Mouse (Mus musculus): ENCODE measurements at regions not wholly inside any gene's neighbourhood (a gene's known extent, or its start where the extent isn't known, plus 50 kb on each side); places are given as distances from the start of the nearest gene placed in this dataset.
A peak's percentile ranks its signal among the peaks of the same experiment; 100 is the strongest.

DNA sequence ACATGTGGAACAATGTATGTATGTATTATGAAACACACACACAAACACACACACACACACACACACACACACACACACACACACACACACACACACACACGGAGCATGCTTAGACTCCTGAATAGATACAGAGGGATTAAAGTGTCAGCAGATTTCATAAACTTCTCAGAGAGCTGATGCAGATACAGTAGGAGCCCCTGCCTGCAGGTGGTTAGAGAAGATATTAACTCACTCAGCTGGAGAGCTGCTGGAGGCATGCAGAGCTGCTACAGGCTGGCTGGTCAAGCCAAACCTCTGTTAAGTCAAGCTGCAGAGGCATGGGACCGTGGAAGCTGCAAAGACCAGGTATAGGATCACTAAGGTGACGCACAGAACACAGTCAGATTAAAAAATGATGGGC, 303.1 kb upstream of the C030005K15Rik start:
- intact Hi-C loops (cut with DNase I), result no loop called here
- DNase-seq (ENCODE audit: low spot score in 2 of 2), result no peak

- DNase-seq (ENCODE audit: low spot score in 2 of 2), result no peak
- intact Hi-C loops (cut with DNase I), result no loop called here
Observed at GRCm38 (mm10) chr10:98032661-98033060, 306.1 kb upstream of the C030005K15Rik start.

- DNase-seq (ENCODE audit: low spot score in 2 of 2), result no peak
- intact Hi-C loops (cut with DNase I), result no loop called here
Observed at GRCm38 (mm10) chr10:98041766-98042165, 315.2 kb upstream of the C030005K15Rik start.

GRCm38 (mm10) chr10:98043873-98044272, 317.3 kb upstream of the C030005K15Rik start:
- no peak for DNase-seq (ENCODE audit: low spot score in 2 of 2)
- intact Hi-C loops (cut with DNase I), result no loop called here

DNA sequence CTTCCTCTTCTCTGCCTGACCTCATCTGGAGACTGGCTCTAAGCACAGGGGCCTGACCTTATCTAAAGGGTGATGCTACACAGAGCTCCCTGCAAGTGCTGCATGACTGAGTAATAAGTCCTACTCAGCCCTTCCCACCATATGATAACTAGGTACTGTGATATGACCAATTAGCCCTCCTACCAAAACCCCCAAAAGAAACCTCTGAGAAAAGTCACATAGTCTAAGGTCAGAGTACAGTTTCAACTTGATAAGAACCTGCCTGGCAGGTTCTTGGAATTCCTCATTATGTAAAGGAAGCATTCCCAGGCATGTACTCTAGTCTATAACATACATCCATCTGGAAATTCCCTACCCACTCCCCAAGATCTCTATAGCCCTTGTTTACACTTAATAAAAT, 318.0 kb upstream of the C030005K15Rik start:
- intact Hi-C loops (cut with DNase I), result no loop called here
- DNase-seq (ENCODE audit: low spot score in 2 of 2), result no peak

DNA sequence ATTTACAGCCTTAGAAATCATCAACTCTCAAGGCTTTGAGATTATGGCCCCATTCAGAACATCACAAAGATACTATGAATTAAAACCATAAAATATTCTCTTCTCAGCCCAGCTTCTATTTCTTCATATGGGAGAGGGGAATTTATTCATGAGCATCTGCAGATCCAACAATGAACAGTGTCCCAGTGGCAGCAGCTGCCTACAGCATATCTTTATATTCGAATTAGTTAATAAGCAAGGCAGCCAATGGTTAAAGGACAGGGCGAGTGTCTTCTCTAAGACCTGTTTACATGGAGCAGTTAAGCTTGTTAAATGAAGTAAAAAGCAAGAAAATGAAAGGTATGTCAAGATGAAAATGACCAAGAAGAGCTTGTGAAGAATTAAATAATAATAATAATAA, 346.9 kb upstream of the C030005K15Rik start:
- intact Hi-C loops (cut with DNase I), result no loop called here
- DNase-seq (ENCODE audit: low spot score in 2 of 2), result no peak

DNA sequence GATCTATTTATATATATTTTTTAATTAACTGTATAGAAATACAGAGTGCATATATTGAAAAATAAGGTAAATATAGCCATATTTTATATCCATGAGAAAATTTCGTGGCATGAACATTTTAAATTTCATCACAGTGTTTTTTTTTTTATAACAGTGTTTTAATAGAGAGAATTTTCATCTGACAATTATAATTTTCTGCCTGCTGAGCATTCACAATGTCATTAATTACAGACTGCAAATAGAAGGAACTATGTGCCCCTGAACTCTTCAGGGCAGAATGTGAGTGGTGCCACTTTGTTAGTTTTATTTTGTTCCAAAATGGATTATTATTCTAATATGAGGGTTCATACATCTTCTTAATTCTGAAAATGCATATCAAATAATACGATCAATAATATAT, 358.3 kb upstream of the C030005K15Rik start:
- DNase-seq (ENCODE audit: low spot score in 2 of 2), result no peak
- intact Hi-C loops (cut with DNase I), result no loop called here

DNA sequence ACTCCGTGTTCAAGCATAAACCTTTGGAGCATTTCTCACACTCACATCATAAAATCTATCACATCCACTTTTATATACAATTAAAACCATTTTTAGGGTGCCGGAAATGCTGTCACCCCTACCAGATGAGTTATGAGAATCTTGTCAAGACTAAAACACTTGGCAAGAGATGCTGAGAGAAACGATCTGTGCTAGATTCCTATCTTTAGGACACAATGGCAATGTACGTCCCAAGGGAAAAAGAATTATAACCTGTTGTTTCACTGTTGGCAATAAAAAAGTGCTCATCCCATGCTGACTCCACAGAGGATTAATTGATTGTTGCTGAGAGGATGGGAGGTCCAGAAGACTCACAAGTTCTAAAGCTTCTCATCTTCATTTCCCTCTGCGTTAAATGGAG, 389.7 kb upstream of the C030005K15Rik start:
- intact Hi-C loops (cut with DNase I), result no loop called here
- DNase-seq (ENCODE audit: low spot score in 2 of 2), result no peak

DNA sequence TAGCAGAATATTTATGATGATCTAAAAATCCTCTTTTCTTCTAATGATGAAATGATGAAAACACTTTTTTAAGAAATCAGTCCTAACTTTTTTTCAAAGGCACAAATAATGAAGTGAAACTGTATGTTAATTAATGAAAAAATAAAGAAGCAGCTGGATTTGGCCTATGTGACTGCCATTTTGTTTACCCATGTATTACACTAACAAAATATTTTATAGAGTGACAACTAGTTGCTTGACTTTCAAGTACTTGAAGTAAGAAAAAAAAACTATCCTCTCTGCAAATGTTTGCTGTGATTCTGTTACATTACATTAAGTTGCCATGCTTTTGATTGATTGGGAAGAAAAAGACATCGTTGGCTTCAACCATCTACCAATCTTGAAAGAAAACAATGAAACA, 399.2 kb upstream of the C030005K15Rik start:
- intact Hi-C loops (cut with DNase I), result no loop called here
- DNase-seq (ENCODE audit: low spot score in 2 of 2), result no peak

DNA sequence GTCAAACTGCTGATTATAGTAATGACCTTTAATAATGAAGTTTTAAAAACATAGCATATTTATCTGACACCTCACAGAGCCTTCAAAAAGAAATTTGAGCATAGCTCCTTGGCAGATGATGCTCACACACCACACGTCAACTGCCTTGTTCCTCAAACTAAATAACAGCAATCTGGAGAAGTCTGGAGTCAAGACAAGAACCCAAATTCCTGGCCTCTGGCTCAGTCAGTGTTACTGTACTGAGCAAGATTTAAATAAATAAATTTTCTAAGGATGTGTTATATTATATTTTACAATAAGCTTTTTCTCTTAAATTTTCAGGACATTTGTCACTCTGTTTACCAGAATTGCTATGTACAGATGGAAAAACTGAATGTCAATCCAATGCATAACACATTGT, 408.5 kb upstream of the C030005K15Rik start:
- intact Hi-C loops (cut with DNase I), result no loop called here
- no peak for DNase-seq (ENCODE audit: low spot score in 2 of 2)

DNA sequence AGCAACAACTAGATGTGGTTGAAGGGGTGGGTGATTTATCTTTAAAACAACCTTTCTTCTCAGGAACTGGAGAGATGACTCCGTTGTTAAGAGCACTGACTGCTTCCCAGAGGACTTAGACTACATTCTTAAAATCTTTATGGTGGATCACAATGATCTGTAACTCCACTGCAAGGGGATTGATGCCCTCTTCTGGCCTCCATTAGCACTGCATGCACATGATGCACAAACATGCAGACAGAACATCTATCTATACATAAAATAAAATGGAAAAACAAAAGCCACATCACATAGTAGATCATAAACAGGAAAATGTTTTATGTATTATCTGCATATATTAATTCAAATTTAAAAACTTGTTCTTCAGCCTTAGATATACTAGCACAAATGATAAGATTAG, 419.2 kb upstream of the C030005K15Rik start:
- intact Hi-C loops (cut with DNase I), result no loop called here
- no peak for DNase-seq (ENCODE audit: low spot score in 2 of 2)

DNA sequence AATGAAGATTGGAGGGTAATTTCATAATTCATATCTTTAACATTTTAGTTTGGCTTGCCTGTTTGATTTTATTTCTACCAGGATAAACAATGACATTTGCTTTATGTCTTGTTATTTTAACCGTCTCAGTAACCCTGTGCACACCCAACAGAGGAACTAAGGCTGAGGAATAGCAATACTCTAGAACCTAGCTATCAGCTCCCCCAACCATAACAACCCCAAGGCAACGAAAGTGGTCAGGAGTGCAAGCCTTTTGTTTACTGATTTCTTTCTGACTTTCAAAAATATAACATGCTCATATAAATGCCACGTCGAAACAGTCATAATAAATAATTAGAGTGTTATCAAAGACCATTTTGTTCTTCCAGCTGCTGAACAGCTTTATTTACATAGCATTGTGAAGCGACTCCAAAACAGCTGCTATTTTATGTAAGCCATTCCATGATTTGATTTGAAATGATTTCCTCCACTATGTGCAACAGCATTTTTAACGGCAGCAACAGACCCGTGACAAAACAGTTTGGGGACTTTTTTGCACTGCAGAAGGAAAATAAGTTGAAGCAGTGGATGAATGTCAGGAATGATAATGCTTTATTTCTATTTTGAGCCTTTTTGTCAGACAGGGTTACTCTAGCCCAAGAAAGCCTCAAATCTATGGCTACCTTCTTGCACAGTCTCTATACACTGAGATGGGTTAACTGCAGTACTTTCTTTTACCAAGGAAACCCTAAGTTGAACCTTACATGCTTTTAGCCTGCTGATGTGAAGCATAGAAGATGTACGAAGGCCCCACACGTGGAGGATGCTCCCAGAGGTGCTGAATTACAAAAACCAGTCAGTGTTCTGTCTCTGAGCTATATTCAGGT, 420.7 kb upstream of the C030005K15Rik start:
- intact Hi-C loops (cut with DNase I), result no loop called here
- DNase-seq (ENCODE audit: low spot score in 2 of 2), result no peak

DNA sequence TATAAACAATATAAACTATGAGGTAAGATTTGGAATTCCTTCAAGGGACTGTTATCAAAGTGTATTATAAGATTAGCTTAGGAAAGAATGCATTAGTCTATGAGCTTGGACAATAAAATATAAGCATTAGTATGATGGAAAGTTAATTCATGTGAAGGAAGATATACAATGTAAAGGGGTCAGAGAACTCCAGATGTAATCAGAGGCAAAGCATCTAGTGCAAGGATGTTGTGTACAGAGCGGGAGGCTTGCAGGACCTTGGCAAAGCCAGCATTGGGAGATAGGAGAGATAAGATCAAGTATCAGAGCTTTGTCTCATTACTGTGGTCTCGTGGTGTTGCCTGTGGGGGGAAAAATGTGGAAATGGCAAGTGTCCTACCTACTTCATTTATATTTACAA, 429.4 kb upstream of the C030005K15Rik start:
- intact Hi-C loops (cut with DNase I), result no loop called here
- no peak for DNase-seq (ENCODE audit: low spot score in 2 of 2)

GRCm38 (mm10) chr10:98185666-98186065, 459.1 kb upstream of the C030005K15Rik start:
- no peak for DNase-seq (ENCODE audit: low spot score in 2 of 2)
- intact Hi-C loops (cut with DNase I), result no loop called here

- intact Hi-C loops (cut with DNase I), result no loop called here
- no peak for DNase-seq (ENCODE audit: low spot score in 2 of 2)
Observed at GRCm38 (mm10) chr10:98196852-98197251, 470.3 kb upstream of the C030005K15Rik start.

GRCm38 (mm10) chr10:98210246-98210645, 483.7 kb upstream of the C030005K15Rik start:
- intact Hi-C loops (cut with DNase I), result no loop called here
- peak; percentile 9 to 14 for DNase-seq (ENCODE audit: low spot score in 2 of 2)

DNA sequence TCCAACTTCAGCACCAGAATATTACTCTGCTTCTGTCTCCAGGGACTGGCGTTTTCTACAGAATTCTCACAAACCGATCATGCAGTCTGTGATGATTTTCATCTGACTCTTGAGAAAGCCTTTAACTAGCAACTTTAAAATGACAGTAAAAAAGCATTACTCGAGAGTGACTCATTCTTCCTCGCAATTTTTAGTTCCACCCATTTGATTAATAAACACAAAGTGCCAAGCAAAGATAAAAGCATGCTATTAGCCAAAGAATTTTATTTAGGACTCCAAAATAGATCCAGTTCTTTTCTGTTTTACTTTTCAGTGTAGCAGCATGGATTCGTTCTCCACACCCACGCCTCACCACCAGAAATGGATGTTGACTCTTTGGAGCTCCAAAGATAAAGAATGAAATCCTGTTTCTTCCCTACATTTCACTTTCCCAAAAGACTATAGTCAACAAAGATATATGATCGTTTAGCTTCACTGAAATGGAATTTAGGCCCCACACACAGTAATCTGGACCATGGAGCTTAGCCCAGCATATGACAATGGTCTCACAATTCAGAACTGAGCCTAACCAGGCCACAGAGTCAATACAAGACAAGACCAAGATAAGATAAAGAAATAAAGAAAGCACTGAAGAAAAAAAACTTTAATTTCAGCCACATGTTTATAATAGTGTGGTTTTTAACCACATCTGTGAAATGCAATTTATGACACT, 486.5 kb upstream of the C030005K15Rik start:
- intact Hi-C loops (cut with DNase I), result no loop called here
- DNase-seq (ENCODE audit: low spot score in 2 of 2), result peak in 1 of 2 experiments; percentile 5

- DNase-seq (ENCODE audit: low spot score in 2 of 2), result no peak
- intact Hi-C loops (cut with DNase I), result no loop called here
Observed at GRCm38 (mm10) chr10:98231017-98231416, 504.5 kb upstream of the C030005K15Rik start.

DNA sequence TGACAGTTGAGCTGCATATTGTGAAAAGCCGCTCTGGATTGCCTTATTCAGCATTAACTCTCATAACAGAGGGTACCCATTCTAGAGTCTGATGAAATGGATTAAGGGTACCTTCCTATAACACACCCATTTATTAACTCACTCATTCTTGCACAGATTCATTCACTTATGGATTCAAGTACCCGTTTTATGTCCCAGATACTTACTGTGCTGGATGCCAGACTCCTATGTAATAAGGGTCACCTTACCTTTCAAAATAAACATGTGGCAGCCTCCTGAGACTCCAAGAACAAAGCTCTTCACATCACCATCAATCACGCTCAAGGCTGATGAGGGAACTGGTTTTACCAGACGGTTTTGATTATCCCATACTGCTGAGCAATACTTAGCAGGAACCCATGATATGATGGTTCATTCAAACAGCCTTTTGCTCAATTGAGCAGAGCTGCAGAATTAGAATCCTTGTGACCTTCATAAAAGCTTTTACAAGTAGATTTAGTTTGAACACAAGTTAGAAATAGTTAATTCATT, 505.2 kb upstream of the C030005K15Rik start:
- no peak for DNase-seq (ENCODE audit: low spot score in 2 of 2)
- intact Hi-C loops (cut with DNase I), result no loop called here

GRCm38 (mm10) chr10:98248311-98248710, 521.8 kb upstream of the C030005K15Rik start:
- intact Hi-C loops (cut with DNase I), result no loop called here
- DNase-seq (ENCODE audit: low spot score in 2 of 2), result no peak
